ENCODE assay signal across 21 mouse cellular contexts in the genomic region with DNA sequence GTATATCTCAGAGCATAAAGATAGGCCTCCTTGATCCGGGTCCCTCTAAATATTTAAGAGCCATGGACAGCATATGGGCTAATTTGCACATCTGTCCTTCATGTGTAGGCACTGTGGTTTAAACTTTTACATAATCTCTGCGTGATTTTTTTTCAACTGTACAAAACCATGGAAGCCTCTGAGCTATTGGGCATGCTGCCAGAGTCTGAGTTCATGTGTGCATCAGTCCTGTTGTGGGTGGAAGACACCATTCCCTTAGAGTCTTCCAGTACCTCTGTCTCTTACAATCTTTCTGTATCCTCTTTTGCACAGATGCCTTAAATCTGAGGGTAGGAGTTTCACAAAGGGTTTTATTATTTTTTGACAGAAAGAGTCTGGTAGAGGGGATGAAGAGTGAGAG. TPM values are rescaled to one million over a fixed set of nuclear protein-coding genes. Genes with fewer than 3 reads are reported as not detected.
DNase-seq lines count a peak whose midpoint lies in the region; ATAC-seq lines count a peak whose summit lies in the region.
"Had no signal": no experiment of that assay in that cellular context is flagged by ENCODE, and none has a peak within 500 bp of the region (broad histone marks: within the 10 kb centered on the region; RNA-seq: fewer than 3 reads in every experiment).

No protein-coding gene starts in this region.

- DNase-seq in embryonic facial prominence, embryonic 14.5 days (ENCODE audit: low spot score): peak; percentile 50
- no peak for DNase-seq in embryonic facial prominence, embryonic 10.5 days (ENCODE audit: low spot score)
- peak; percentile 9 for DNase-seq in NIH3T3 (ENCODE audit: low read depth)
- peak; percentile 21 for DNase-seq in layer of hippocampus, adult 9-11 months
- peak; percentile 73 for DNase-seq in right cerebral cortex, adult 18-20 months
- DNase-seq in Muller cell, postnatal 12 days (ENCODE audit: inconsistent ontology term): no peak
- DNase-seq in heart, postnatal 25 days (ENCODE audit: low spot score): no peak
- DNase-seq: adrenal gland, postnatal 36 days; gastrocnemius, postnatal 25 days; heart, postnatal 4 days; kidney, postnatal 25 days; thymus, postnatal 36 days had no signal

- WGBS in embryonic facial prominence, embryonic 14.5 days: 64% methylated on average over 2 of the region's 2 CpGs
- WGBS in embryonic facial prominence, embryonic 10.5 days: 79% methylated on average over 2 of the region's 2 CpGs

- no peaks in the 10 kb centered on the region for H3K4me1 ChIP-seq in embryonic facial prominence, embryonic 14.5 days (ENCODE audit: control insufficient read depth, insufficient read depth, low read length)
- no peaks in the 10 kb centered on the region for H3K4me1 ChIP-seq in embryonic facial prominence, embryonic 10.5 days
- H3K4me1 ChIP-seq: forebrain, embryonic 13.5 days; lung, embryonic 15.5 days had no signal

- H3K27me3 ChIP-seq in embryonic facial prominence, embryonic 14.5 days (replicated peaks; ENCODE audit: control insufficient read depth, insufficient read depth, low read length): no peaks in the 10 kb centered on the region
- H3K27me3 ChIP-seq in embryonic facial prominence, embryonic 10.5 days (replicated peaks; ENCODE audit: low read depth, poor library complexity, severe bottlenecking): no peaks in the 10 kb centered on the region
- H3K27me3 ChIP-seq: forebrain, embryonic 13.5 days; limb, embryonic 13.5 days; lung, embryonic 15.5 days had no signal

- no peak overlapping the region for H3K27ac ChIP-seq in embryonic facial prominence, embryonic 14.5 days (replicated peaks; ENCODE audit: low read depth, low read length)
- no peak overlapping the region for H3K27ac ChIP-seq in embryonic facial prominence, embryonic 10.5 days (replicated peaks)
- H3K27ac ChIP-seq: forebrain, embryonic 13.5 days; limb, embryonic 13.5 days; lung, embryonic 15.5 days had no signal

- H3K4me2 ChIP-seq in embryonic facial prominence, embryonic 14.5 days (ENCODE audit: low read depth, low read length): no peak overlapping the region
- H3K4me2 ChIP-seq: forebrain, embryonic 13.5 days; heart, embryonic 11.5 days; limb, embryonic 13.5 days; lung, embryonic 15.5 days had no signal

- intact Hi-C loops in heart, postnatal 25 days (cut with DNase I): no loop called here

- ATAC-seq in embryonic facial prominence, embryonic 14.5 days (ENCODE audit: low read depth): no peak
- no peak for ATAC-seq in activated CD4-positive, CD25-positive, alpha-beta regulatory T cell, adult 4 months
- ATAC-seq: forebrain, embryonic 13.5 days; intestine, embryonic 16.5 days had no signal

- H3K36me3 ChIP-seq in embryonic facial prominence, embryonic 14.5 days (ENCODE audit: control insufficient read depth, insufficient read depth, low read length): no peaks in the 10 kb centered on the region
- no peaks in the 10 kb centered on the region for H3K36me3 ChIP-seq in embryonic facial prominence, embryonic 10.5 days (replicated peaks)
- H3K36me3 ChIP-seq: limb, embryonic 13.5 days; lung, embryonic 15.5 days had no signal

- no peaks in the 10 kb centered on the region for H3K9me3 ChIP-seq in embryonic facial prominence, embryonic 14.5 days (ENCODE audit: control insufficient read depth, low read length)
- H3K9me3 ChIP-seq in embryonic facial prominence, embryonic 10.5 days: no peaks in the 10 kb centered on the region
- H3K9me3 ChIP-seq: forebrain, embryonic 13.5 days; limb, embryonic 13.5 days; lung, embryonic 15.5 days had no signal

- no peak overlapping the region for H3K9ac ChIP-seq in embryonic facial prominence, embryonic 14.5 days (ENCODE audit: low read depth, low read length)
- H3K9ac ChIP-seq: forebrain, embryonic 13.5 days; limb, embryonic 13.5 days; lung, embryonic 15.5 days had no signal

- no peak overlapping the region for H3K4me3 ChIP-seq in embryonic facial prominence, embryonic 14.5 days (ENCODE audit: low read depth, low read length)
- H3K4me3 ChIP-seq in embryonic facial prominence, embryonic 10.5 days: no peak overlapping the region
- H3K4me3 ChIP-seq: forebrain, embryonic 13.5 days; limb, embryonic 13.5 days; lung, embryonic 15.5 days had no signal

RNA-seq across cellular contexts. Expression of gene 4933405O20Rik, which starts 15.1 kb away (rescaled TPM):
- not detected in 2 replicates for polyA plus RNA-seq in embryonic facial prominence, embryonic 14.5 days (2014; fragmentation: Nextera tagmentation; extraction: Ambion mirVana)
- not detected in 2 replicates for polyA plus RNA-seq in embryonic facial prominence, embryonic 10.5 days (2016; fragmentation: Nextera tagmentation; extraction: Ambion mirVana)
- not detected for polyA plus RNA-seq in activated CD4-positive, CD25-positive, alpha-beta regulatory T cell, adult 4 months (2017; shearing (Covaris generic))
- not detected for total RNA-seq in heart, postnatal 25 days (2021)
- total RNA-seq: adrenal gland, postnatal 36 days; gastrocnemius, postnatal 25 days; heart, postnatal 4 days; megakaryocyte, adult 5-6 weeks had no signal
- polyA plus RNA-seq: forebrain, embryonic 13.5 days; heart, embryonic 11.5 days; intestine, embryonic 16.5 days; limb, embryonic 13.5 days; lung, embryonic 15.5 days; small intestine, adult 2 months; stomach, embryonic 14.5 days had no signal

Comparison
In these comparisons a context has a peak if more than half of its experiments do, and no peak if none do; other contexts are left out.
1. DNase-seq: peak in embryonic facial prominence, embryonic 14.5 days (single experiment), NIH3T3 (single experiment), layer of hippocampus, adult 9-11 months (single experiment) and right cerebral cortex, adult 18-20 months (single experiment); none in embryonic facial prominence, embryonic 10.5 days (single experiment), Muller cell, postnatal 12 days (single experiment) and heart, postnatal 25 days (single experiment).